Mouse (Mus musculus): ENCODE data around the gene Nedd4. TPM values are rescaled to one million over a fixed set of nuclear protein-coding genes. Genes with fewer than 3 reads are reported as not detected.

Gene Nedd4
- polyA plus RNA-seq (2014; fragmentation: Nextera tagmentation; extraction: Ambion mirVana) = 815 and 849 TPM in 2 replicates

- Histone ChIP-seq H3K27me3 (ENCODE audit: control insufficient read depth, insufficient read depth, low read length) (no peaks in the 10 kb centered on the region), H3K9ac (ENCODE audit: low read length) (peak within 1 kb of the TSS; percentile 100), H3K27ac (replicated peaks; ENCODE audit: low read depth, low read length) (peak within 1 kb of the TSS; percentile 100), H3K4me3 (ENCODE audit: low read depth, low read length) (peak within 1 kb of the TSS; percentile 99), H3K4me1 (ENCODE audit: control insufficient read depth, insufficient read depth, low read length) (peaks cover 19% of the 10 kb centered on the region), H3K4me2 (ENCODE audit: low read depth, severe bottlenecking) (peak within 1 kb of the TSS; percentile 89), H3K36me3 (ENCODE audit: control insufficient read depth, insufficient read depth, low read length) (peaks cover 9% of the 10 kb centered on the region; the same call in 1 of the 2 replicates), H3K9me3 (ENCODE audit: control insufficient read depth, low read length) (no peaks in the 10 kb centered on the region)
- DNase-seq (ENCODE audit: low spot score) (peak; percentile 99), ATAC-seq (ENCODE audit: insufficient number of reproducible peaks, low FRiP score, low TSS enrichment, low read depth) (peak; percentile 91)
- WGBS = 1% methylated on average over 56 of the region's 83 CpGs
These were observed at the start of gene Nedd4 for GRCm38 (mm10) chr9:72661895-72662661. TSS of gene Nedd4 (plus strand) at chr9:72662346.

GRCm38 (mm10) chr9:72613884-72614283, 48.3 kb upstream of the Nedd4 start:
- Histone ChIP-seq H3K4me1 (ENCODE audit: control insufficient read depth, insufficient read depth, low read length) (no peaks in the 10 kb centered on the region), H3K4me3 (ENCODE audit: low read depth, low read length) (no peak overlapping the region), H3K4me2 (ENCODE audit: low read depth, severe bottlenecking) (no peak overlapping the region), H3K27me3 (ENCODE audit: control insufficient read depth, insufficient read depth, low read length) (no peaks in the 10 kb centered on the region), H3K9me3 (ENCODE audit: control insufficient read depth, low read length) (no peaks in the 10 kb centered on the region), H3K27ac (replicated peaks; ENCODE audit: low read depth, low read length) (no peak overlapping the region), H3K36me3 (ENCODE audit: control insufficient read depth, insufficient read depth, low read length) (peaks cover 9% of the 10 kb centered on the region), H3K9ac (ENCODE audit: low read length) (no peak overlapping the region)
- DNase-seq (ENCODE audit: low spot score) (no peak), ATAC-seq (ENCODE audit: insufficient number of reproducible peaks, low FRiP score, low TSS enrichment, low read depth) (no peak)
- WGBS = 76% methylated on average over 2 of the region's 2 CpGs

DNA sequence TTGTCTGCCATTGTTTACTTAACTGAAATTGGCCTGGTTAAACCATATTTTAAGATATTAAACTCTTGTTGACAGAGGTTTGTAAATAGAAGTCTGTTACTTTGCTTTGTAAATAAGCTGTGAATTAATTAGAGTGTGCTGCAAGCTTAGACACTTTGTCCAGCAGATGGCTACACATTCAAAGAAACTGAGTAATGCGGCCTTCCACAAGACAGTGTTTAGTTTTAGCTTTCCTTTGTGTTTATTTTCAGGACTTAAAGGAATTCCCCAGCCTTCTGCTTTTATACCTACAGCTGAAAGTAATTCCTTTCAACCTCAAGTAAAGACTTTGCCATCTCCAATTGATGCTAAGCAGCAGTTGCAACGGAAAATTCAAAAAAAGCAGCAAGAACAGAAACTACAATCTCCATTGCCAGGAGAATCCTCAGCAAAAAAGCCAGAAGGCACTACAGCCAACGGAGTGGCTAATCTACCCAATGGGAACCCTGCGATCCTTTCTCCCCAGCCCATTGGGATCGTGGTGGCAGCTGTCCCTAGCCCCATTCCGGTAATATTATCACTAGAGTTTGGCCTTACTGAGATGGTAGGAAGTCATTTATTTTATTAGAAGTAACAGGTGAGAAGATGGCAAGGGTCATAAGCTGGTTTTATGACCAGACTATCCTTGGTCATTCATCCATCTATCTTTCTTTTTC, 47.2 kb upstream of the Nedd4 start:
- no peak for DNase-seq (ENCODE audit: low spot score)
- ATAC-seq (ENCODE audit: insufficient number of reproducible peaks, low FRiP score, low TSS enrichment, low read depth) = no peak
- Histone ChIP-seq H3K27me3 (ENCODE audit: control insufficient read depth, insufficient read depth, low read length) (no peaks in the 10 kb centered on the region), H3K4me1 (ENCODE audit: control insufficient read depth, insufficient read depth, low read length) (no peaks in the 10 kb centered on the region), H3K4me3 (ENCODE audit: low read depth, low read length) (no peak overlapping the region), H3K9me3 (ENCODE audit: control insufficient read depth, low read length) (no peaks in the 10 kb centered on the region), H3K9ac (ENCODE audit: low read length) (no peak overlapping the region), H3K36me3 (ENCODE audit: control insufficient read depth, insufficient read depth, low read length) (peaks cover 11% of the 10 kb centered on the region), H3K27ac (replicated peaks; ENCODE audit: low read depth, low read length) (no peak overlapping the region), H3K4me2 (ENCODE audit: low read depth, severe bottlenecking) (no peak overlapping the region)
- 87% methylated on average over 6 of the region's 6 CpGs for WGBS

DNA sequence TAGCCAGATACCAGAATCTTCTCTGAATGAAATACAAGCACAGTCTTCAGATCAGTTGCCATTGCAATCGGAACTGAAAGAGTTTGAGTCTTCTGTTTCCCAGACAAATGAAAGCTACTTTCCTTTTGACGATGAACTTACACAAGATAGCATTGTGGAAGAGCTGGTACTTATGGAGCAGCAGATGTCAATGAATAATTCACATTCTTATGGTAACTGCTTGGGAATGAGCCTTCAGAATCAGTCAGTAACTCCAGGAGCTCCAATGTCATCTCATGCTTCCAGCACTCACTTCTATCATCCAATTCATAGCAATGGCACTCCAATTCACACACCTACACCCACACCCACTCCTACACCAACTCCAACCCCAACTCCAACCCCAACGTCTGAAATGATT, 44.1 kb upstream of the Nedd4 start:
- Histone ChIP-seq H3K9ac (ENCODE audit: low read length) (no peak overlapping the region), H3K36me3 (ENCODE audit: control insufficient read depth, insufficient read depth, low read length) (peaks cover 11% of the 10 kb centered on the region), H3K4me2 (ENCODE audit: low read depth, severe bottlenecking) (no peak overlapping the region), H3K9me3 (ENCODE audit: control insufficient read depth, low read length) (no peaks in the 10 kb centered on the region), H3K4me3 (ENCODE audit: low read depth, low read length) (no peak overlapping the region), H3K27ac (replicated peaks; ENCODE audit: low read depth, low read length) (no peak overlapping the region), H3K27me3 (ENCODE audit: control insufficient read depth, insufficient read depth, low read length) (no peaks in the 10 kb centered on the region), H3K4me1 (ENCODE audit: control insufficient read depth, insufficient read depth, low read length) (no peaks in the 10 kb centered on the region)
- WGBS = 92% methylated on average over 3 of the region's 3 CpGs
- ATAC-seq (ENCODE audit: insufficient number of reproducible peaks, low FRiP score, low TSS enrichment, low read depth) (no peak), DNase-seq (ENCODE audit: low spot score) (no peak)

DNA sequence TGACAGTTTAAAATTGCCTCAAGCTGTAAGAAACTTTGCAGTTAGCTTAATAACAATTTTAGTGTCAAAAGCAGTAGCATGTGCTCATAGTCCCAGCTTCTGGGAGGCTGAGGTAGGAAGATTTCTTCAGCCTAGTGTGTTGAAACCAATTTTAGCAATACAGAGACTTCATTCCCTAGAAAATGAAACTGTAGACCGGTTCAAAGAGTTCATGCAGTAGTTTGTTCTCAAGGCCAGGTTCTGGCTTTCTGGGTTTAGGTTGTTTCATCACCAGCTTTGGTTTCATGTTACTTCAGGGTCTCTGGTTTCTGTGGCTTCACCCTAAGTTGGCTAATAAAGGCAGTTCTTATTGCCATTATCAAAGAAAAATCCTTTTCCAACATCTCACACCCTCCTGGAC, 38.5 kb upstream of the Nedd4 start:
- H3K27ac ChIP-seq (replicated peaks; ENCODE audit: low read depth, low read length) = no peak overlapping the region
- whole genome bisulfite sequencing = 88% methylated on average over 1 of the region's 1 CpGs
- no peak for ATAC-seq (ENCODE audit: insufficient number of reproducible peaks, low FRiP score, low TSS enrichment, low read depth)

GRCm38 (mm10) chr9:72627598-72627997, 34.5 kb upstream of the Nedd4 start:
- Histone ChIP-seq H3K9ac (ENCODE audit: low read length) (no peak overlapping the region), H3K9me3 (ENCODE audit: control insufficient read depth, low read length) (no peaks in the 10 kb centered on the region), H3K4me2 (ENCODE audit: low read depth, severe bottlenecking) (no peak overlapping the region), H3K4me3 (ENCODE audit: low read depth, low read length) (no peak overlapping the region), H3K4me1 (ENCODE audit: control insufficient read depth, insufficient read depth, low read length) (no peaks in the 10 kb centered on the region), H3K36me3 (ENCODE audit: control insufficient read depth, insufficient read depth, low read length) (no peaks in the 10 kb centered on the region), H3K27me3 (ENCODE audit: control insufficient read depth, insufficient read depth, low read length) (no peaks in the 10 kb centered on the region), H3K27ac (replicated peaks; ENCODE audit: low read depth, low read length) (no peak overlapping the region)
- WGBS = 84% methylated on average over 1 of the region's 1 CpGs
- ATAC-seq (ENCODE audit: insufficient number of reproducible peaks, low FRiP score, low TSS enrichment, low read depth) (no peak), DNase-seq (ENCODE audit: low spot score) (no peak)

More for the DNA sequence above, 38.5 kb upstream of the Nedd4 start:
- H3K27me3 ChIP-seq (ENCODE audit: control insufficient read depth, insufficient read depth, low read length) = no peaks in the 10 kb centered on the region
- no peak overlapping the region for H3K4me2 ChIP-seq (ENCODE audit: low read depth, severe bottlenecking)
- no peak for DNase-seq (ENCODE audit: low spot score)
- peaks cover 5% of the 10 kb centered on the region for H3K36me3 ChIP-seq (ENCODE audit: control insufficient read depth, insufficient read depth, low read length)
- H3K9me3 ChIP-seq (ENCODE audit: control insufficient read depth, low read length) = no peaks in the 10 kb centered on the region
- no peak overlapping the region for H3K4me3 ChIP-seq (ENCODE audit: low read depth, low read length)
- no peaks in the 10 kb centered on the region for H3K4me1 ChIP-seq (ENCODE audit: control insufficient read depth, insufficient read depth, low read length)
- no peak overlapping the region for H3K9ac ChIP-seq (ENCODE audit: low read length)

DNA sequence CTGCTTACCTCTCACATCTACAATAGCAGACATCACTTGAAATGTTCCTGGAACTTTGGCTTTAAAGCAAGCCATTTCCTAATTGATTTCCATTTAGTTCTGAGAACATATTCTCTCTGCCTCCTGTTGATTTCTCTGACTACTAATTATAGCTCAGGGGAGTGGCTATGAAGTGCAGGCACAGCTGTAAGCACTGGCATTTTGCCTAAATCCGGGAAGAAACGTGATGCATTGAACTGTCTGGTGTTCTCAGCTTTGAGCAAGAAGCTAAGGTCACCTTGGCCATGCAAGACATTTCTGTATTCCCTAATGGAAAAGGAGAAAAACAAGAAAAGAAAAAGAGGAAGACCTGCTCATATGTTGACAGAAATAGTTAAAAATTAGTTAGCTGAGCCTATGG, 33.6 kb upstream of the Nedd4 start:
- H3K4me3 ChIP-seq (ENCODE audit: low read depth, low read length) = no peak overlapping the region
- no peaks in the 10 kb centered on the region for H3K27me3 ChIP-seq (ENCODE audit: control insufficient read depth, insufficient read depth, low read length)
- ATAC-seq (ENCODE audit: insufficient number of reproducible peaks, low FRiP score, low TSS enrichment, low read depth) (no peak), DNase-seq (ENCODE audit: low spot score) (no peak)
- H3K27ac ChIP-seq (replicated peaks; ENCODE audit: low read depth, low read length) = no peak overlapping the region
- 43% methylated on average over 2 of the region's 2 CpGs for WGBS
- H3K36me3 ChIP-seq (ENCODE audit: control insufficient read depth, insufficient read depth, low read length) = no peaks in the 10 kb centered on the region
- no peaks in the 10 kb centered on the region for H3K4me1 ChIP-seq (ENCODE audit: control insufficient read depth, insufficient read depth, low read length)
- no peak overlapping the region for H3K9ac ChIP-seq (ENCODE audit: low read length)
- H3K9me3 ChIP-seq (ENCODE audit: control insufficient read depth, low read length) = no peaks in the 10 kb centered on the region
- no peak overlapping the region for H3K4me2 ChIP-seq (ENCODE audit: low read depth, severe bottlenecking)

- Histone ChIP-seq H3K4me1 (ENCODE audit: control insufficient read depth, insufficient read depth, low read length) (no peaks in the 10 kb centered on the region), H3K4me3 (ENCODE audit: low read depth, low read length) (no peak overlapping the region), H3K4me2 (ENCODE audit: low read depth, severe bottlenecking) (no peak overlapping the region), H3K27me3 (ENCODE audit: control insufficient read depth, insufficient read depth, low read length) (no peaks in the 10 kb centered on the region), H3K9me3 (ENCODE audit: control insufficient read depth, low read length) (no peaks in the 10 kb centered on the region), H3K27ac (replicated peaks; ENCODE audit: low read depth, low read length) (no peak overlapping the region), H3K9ac (ENCODE audit: low read length) (no peak overlapping the region), H3K36me3 (ENCODE audit: control insufficient read depth, insufficient read depth, low read length) (no peaks in the 10 kb centered on the region)
- WGBS = 26% methylated on average over 1 of the region's 1 CpGs
- ATAC-seq (ENCODE audit: insufficient number of reproducible peaks, low FRiP score, low TSS enrichment, low read depth) = no peak
- peak; percentile 11 for DNase-seq (ENCODE audit: low spot score)
These were observed 29.9 kb upstream of the Nedd4 start for GRCm38 (mm10) chr9:72632198-72632597.
